Mouse (Mus musculus) midbrain, postnatal 0 days (tissue): Measurements from ENCODE around the gene Zbed5. TPM values are rescaled to one million over a fixed set of nuclear protein-coding genes. Genes with fewer than 3 reads are reported as not detected.
A peak's percentile ranks its signal among the peaks of the same experiment; 100 is the strongest.

Experiments
- ATAC-seq: fragments of 200-750 bp; cut with Nextera tagmentation; 2 replicates; pipeline ENCODE4 v1.8.0; 2017; ENCODE audit warnings: moderate number of reproducible peaks, mild to moderate bottlenecking, moderate TSS enrichment, moderate library complexity; ENCODE audit not compliant: low FRiP score
- DNase-seq: peaks from one replicate; pipeline ENCODE4 v3.0.0-alpha.2; 2015; ENCODE audit warnings: low spot score
- H3K27ac ChIP-seq: fragments of 300-500 bp; sonication (generic); 2 replicates; pipeline ENCODE4 v1.5.1; 2014; ENCODE audit warnings: low read depth, mild to moderate bottlenecking, low read length, mixed read lengths
- H3K27me3 ChIP-seq: fragments of 300-500 bp; sonication (generic); 2 replicates; pipeline ENCODE4 v1.6.1; 2014; ENCODE audit warnings: low read length, control low read depth, mixed read lengths; ENCODE audit not compliant: insufficient read depth
- H3K36me3 ChIP-seq: fragments of 300-500 bp; sonication (generic); 2 replicates; pipeline ENCODE4 v1.6.1; 2014; ENCODE audit warnings: low read length, control low read depth, mixed read lengths; ENCODE audit not compliant: insufficient read depth
- H3K4me1 ChIP-seq: fragments of 300-500 bp; sonication (generic); 2 replicates; pipeline ENCODE4 v1.6.1; 2014; ENCODE audit warnings: mild to moderate bottlenecking, control low read depth, antibody characterized with exemption, low read length, mixed read lengths; ENCODE audit not compliant: insufficient read depth
- H3K4me2 ChIP-seq: fragments of 300-500 bp; sonication (generic); 2 replicates; pipeline ENCODE4 v1.6.1; 2014; ENCODE audit warnings: low read depth, mild to moderate bottlenecking, low read length, mixed read lengths; ENCODE audit not compliant: poor library complexity, severe bottlenecking
- H3K4me3 ChIP-seq: fragments of 300-500 bp; sonication (generic); 2 replicates; pipeline ENCODE4 v1.5.1; 2014; ENCODE audit warnings: low read depth, mild to moderate bottlenecking, low read length, moderate library complexity
- H3K9ac ChIP-seq: fragments of 300-500 bp; sonication (generic); replicated peaks from 2 replicates; pipeline ENCODE4 v1.6.1; 2014; ENCODE audit warnings: mild to moderate bottlenecking, low read length, moderate library complexity, mixed read lengths; ENCODE audit not compliant: poor library complexity, severe bottlenecking
- H3K9me3 ChIP-seq: fragments of 300-500 bp; sonication (generic); 2 replicates; pipeline ENCODE4 v1.6.1; 2016; ENCODE audit warnings: low read length, control low read depth
- CTCF ChIP-seq: IDR thresholded peaks from 2 replicates; pipeline ENCODE4 v1.5.1; 2016; ENCODE audit warnings: antibody characterized with exemption, mild to moderate bottlenecking
- WGBS: fragments of 180-500 bp; shearing (Covaris S2); extraction: QIAGEN DNeasy Blood & Tissue Kit; methylation state at CpG from one replicate; pipeline ENCODE4 v1.1.7; 2014; 5-methylcytosine and 5-hydroxymethylcytosine counted together
- polyA plus RNA-seq: library from polyadenylated mRNA; unstranded; fragments of >200 nt; fragmentation: Nextera tagmentation; extraction: Ambion mirVana; gene quantifications from 2 replicates; pipeline ENCODE4 v1.2.1, GENCODE M21; 2015
- total RNA-seq: library from RNA; depleted of rRNA; stranded (reverse); fragments of >200 nt; gene quantifications from 2 replicates; pipeline ENCODE4 v1.2.3, GENCODE M21; 2014

Zbed5 gene
- total and polyA plus RNA-seq, 2 experiments from 2014 or later = 10.9 to 15.1 TPM

GRCm38 (mm10) chr5:129862325-129862724, 33.2 kb upstream of the Zbed5 start:
- no peaks in the 10 kb centered on the region for H3K27me3 ChIP-seq
- H3K4me3 ChIP-seq = no peak overlapping the region
- no peak for ATAC-seq
- H3K9ac ChIP-seq = no peak overlapping the region
- no peak overlapping the region for H3K4me2 ChIP-seq
- peaks cover 33% of the 10 kb centered on the region for H3K36me3 ChIP-seq
- DNase-seq = no peak
- H3K9me3 ChIP-seq = no peaks in the 10 kb centered on the region
- 97% methylated on average over 6 of the region's 6 CpGs for WGBS
- TF ChIP-seq CTCF = no peak
- H3K4me1 ChIP-seq = no peaks in the 10 kb centered on the region
- no peak overlapping the region for H3K27ac ChIP-seq

GRCm38 (mm10) chr5:129864467-129864866, 31.1 kb upstream of the Zbed5 start:
- ATAC-seq (no peak), DNase-seq (peak; percentile 41)
- TF ChIP-seq CTCF = peak; percentile 64
- Histone ChIP-seq H3K9me3 (no peaks in the 10 kb centered on the region), H3K27me3 (no peaks in the 10 kb centered on the region), H3K4me1 (no peaks in the 10 kb centered on the region), H3K36me3 (peaks cover 24% of the 10 kb centered on the region), H3K4me3 (no peak overlapping the region), H3K4me2 (no peak overlapping the region), H3K9ac (0 out of 2 replicates have a peak overlapping the region, but pooled peaks have one; percentile 19), H3K27ac (no peak overlapping the region)
- 14% methylated on average over 18 of the region's 18 CpGs for WGBS

GRCm38 (mm10) chr5:129865841-129866240, 29.7 kb upstream of the Zbed5 start:
- H3K4me3 ChIP-seq = no peak overlapping the region
- H3K9me3 ChIP-seq = no peaks in the 10 kb centered on the region
- ATAC-seq (no peak), DNase-seq (no peak)
- no peaks in the 10 kb centered on the region for H3K4me1 ChIP-seq
- no peak for TF ChIP-seq CTCF
- H3K36me3 ChIP-seq = peaks cover 13% of the 10 kb centered on the region
- H3K27ac ChIP-seq = no peak overlapping the region
- WGBS = 93% methylated on average over 12 of the region's 12 CpGs
- H3K9ac ChIP-seq = no peak overlapping the region
- no peaks in the 10 kb centered on the region for H3K27me3 ChIP-seq
- H3K4me2 ChIP-seq = no peak overlapping the region

- no peaks in the 10 kb centered on the region for H3K4me1 ChIP-seq
- TF ChIP-seq CTCF = no peak
- no peaks in the 10 kb centered on the region for H3K27me3 ChIP-seq
- DNase-seq = no peak
- H3K4me2 ChIP-seq = no peak overlapping the region
- 88% methylated on average over 19 of the region's 19 CpGs for WGBS
- H3K9ac ChIP-seq = no peak overlapping the region
- no peaks in the 10 kb centered on the region for H3K36me3 ChIP-seq
- no peak overlapping the region for H3K4me3 ChIP-seq
- H3K27ac ChIP-seq = no peak overlapping the region
- no peak for ATAC-seq
- H3K9me3 ChIP-seq = no peaks in the 10 kb centered on the region
Observed at GRCm38 (mm10) chr5:129869238-129869995, 26.1 kb upstream of the Zbed5 start.

- H3K9ac ChIP-seq = no peak overlapping the region
Observed at GRCm38 (mm10) chr5:129871238-129871637, 24.3 kb upstream of the Zbed5 start.

GRCm38 (mm10) chr5:129873942-129874341, 21.6 kb upstream of the Zbed5 start:
- no peaks in the 10 kb centered on the region for H3K36me3 ChIP-seq
- H3K4me2 ChIP-seq = no peak overlapping the region
- ATAC-seq (no peak), DNase-seq (no peak)
- 87% methylated on average over 12 of the region's 12 CpGs for WGBS
- no peaks in the 10 kb centered on the region for H3K27me3 ChIP-seq
- H3K27ac ChIP-seq = no peak overlapping the region
- TF ChIP-seq CTCF = no peak
- no peak overlapping the region for H3K4me3 ChIP-seq
- no peaks in the 10 kb centered on the region for H3K9me3 ChIP-seq
- H3K9ac ChIP-seq = no peak overlapping the region
- no peaks in the 10 kb centered on the region for H3K4me1 ChIP-seq

More at GRCm38 (mm10) chr5:129871238-129871637, 24.3 kb upstream of the Zbed5 start:
- Histone ChIP-seq H3K4me2 (no peak overlapping the region), H3K4me1 (no peaks in the 10 kb centered on the region), H3K27me3 (no peaks in the 10 kb centered on the region), H3K36me3 (no peaks in the 10 kb centered on the region), H3K9me3 (no peaks in the 10 kb centered on the region), H3K27ac (no peak overlapping the region), H3K4me3 (no peak overlapping the region)
- ATAC-seq (no peak), DNase-seq (no peak)
- WGBS = 87% methylated on average over 2 of the region's 2 CpGs
- no peak for TF ChIP-seq CTCF
